Mouse (Mus musculus) lung, postnatal 0 days (tissue): ENCODE measurements around the gene Timm8a2. TPM values are rescaled to one million over a fixed set of nuclear protein-coding genes. Genes with fewer than 3 reads are reported as not detected.

ENCODE experiments used
- ATAC-seq: fragments of 200-750 bp; cut with Nextera tagmentation; 2 replicates; pipeline ENCODE4 v1.8.0; 2017; ENCODE audit warnings: moderate library complexity
- DNase-seq: peaks from one replicate; pipeline ENCODE4 v3.0.0-alpha.2; 2016; ENCODE audit warnings: low spot score
- H3K27ac ChIP-seq: fragments of 300-500 bp; sonication (generic); 2 replicates; pipeline ENCODE4 v1.5.1; 2014; ENCODE audit warnings: antibody characterized with exemption, mild to moderate bottlenecking, low read length, mixed read lengths
- H3K27me3 ChIP-seq: fragments of 300-500 bp; sonication (generic); replicated peaks from 2 replicates; pipeline ENCODE4 v1.6.1; 2014; ENCODE audit warnings: low read length, mixed read lengths; ENCODE audit not compliant: insufficient read depth
- H3K36me3 ChIP-seq: fragments of 300-500 bp; sonication (generic); 2 replicates; pipeline ENCODE4 v1.6.1; 2014; ENCODE audit warnings: low read length, mixed read lengths; ENCODE audit not compliant: insufficient read depth
- H3K4me1 ChIP-seq: fragments of 300-500 bp; sonication (generic); 2 replicates; pipeline ENCODE4 v1.6.1; 2014; ENCODE audit warnings: antibody characterized with exemption, low read depth, low read length, mixed read lengths; ENCODE audit not compliant: insufficient read depth
- H3K4me2 ChIP-seq: fragments of 300-500 bp; sonication (generic); replicated peaks from 2 replicates; pipeline ENCODE4 v1.6.1; 2014; ENCODE audit warnings: low read depth, mild to moderate bottlenecking, low read length, moderate library complexity, mixed read lengths
- H3K4me3 ChIP-seq: fragments of 300-500 bp; sonication (generic); 2 replicates; pipeline ENCODE4 v1.5.1; 2014; ENCODE audit warnings: low read depth, low read length
- H3K9ac ChIP-seq: fragments of 300-500 bp; sonication (generic); replicated peaks from 2 replicates; pipeline ENCODE4 v1.6.1; 2014; ENCODE audit warnings: low read depth, mild to moderate bottlenecking
- H3K9me3 ChIP-seq: fragments of 300-500 bp; sonication (generic); 2 replicates; pipeline ENCODE4 v1.6.1; 2016; ENCODE audit warnings: low read length, mixed read lengths
- CTCF ChIP-seq: IDR thresholded peaks from 2 replicates; pipeline ENCODE4 v1.5.1; 2016; ENCODE audit warnings: antibody characterized with exemption, mild to moderate bottlenecking
- EP300 ChIP-seq: IDR thresholded peaks from 2 replicates; pipeline ENCODE4 v1.6.1; 2016; ENCODE audit warnings: antibody characterized with exemption, mild to moderate bottlenecking, control low read depth
- WGBS: fragments of 180-500 bp; shearing (Covaris S2); extraction: QIAGEN DNeasy Blood & Tissue Kit; methylation state at CpG from one replicate; pipeline ENCODE4 v1.1.7; 2014; 5-methylcytosine and 5-hydroxymethylcytosine counted together
- polyA plus RNA-seq: library from polyadenylated mRNA; unstranded; fragments of >200 nt; fragmentation: Nextera tagmentation; extraction: Ambion mirVana; gene quantifications from 2 replicates; pipeline ENCODE4 v1.2.1, GENCODE M21; 2015

The Timm8a2 gene
- polyA plus RNA-seq, 1 experiment from 2014 or later = not detected

DNA sequence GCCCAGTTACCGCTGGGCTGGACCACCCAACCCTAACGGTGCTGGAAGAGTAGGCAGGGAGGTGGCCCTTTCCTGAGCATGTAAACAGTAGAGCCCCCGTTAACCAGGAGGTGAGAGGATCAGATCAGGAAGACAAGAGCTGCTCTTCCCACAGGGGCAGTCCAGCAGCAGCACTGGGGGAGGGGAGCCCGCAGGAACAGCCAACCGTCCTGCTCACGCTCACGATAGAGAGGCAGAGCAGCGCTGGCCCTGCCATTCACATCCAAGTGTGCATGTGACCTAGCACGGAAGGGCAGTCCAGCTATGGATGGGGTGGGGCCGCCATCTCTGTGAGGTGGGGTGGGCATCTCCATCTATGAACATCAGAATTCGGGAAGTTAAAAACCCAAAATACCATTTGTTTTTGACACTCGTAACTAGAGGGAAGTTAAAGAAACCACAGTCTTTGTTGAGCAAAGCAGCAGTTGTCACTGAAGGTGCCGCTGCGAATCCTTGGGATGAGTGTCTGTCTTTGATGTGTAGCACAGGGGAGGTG lies 21.0 kb upstream of the Timm8a2 start:
- TF ChIP-seq EP300 (no peak), CTCF (no peak)
- Histone ChIP-seq H3K27me3 (no peaks in the 10 kb centered on the region), H3K27ac (no peak overlapping the region), H3K9me3 (no peaks in the 10 kb centered on the region), H3K9ac (no peak overlapping the region), H3K4me1 (no peaks in the 10 kb centered on the region), H3K4me3 (no peak overlapping the region), H3K36me3 (0 out of 2 replicates have a peak, but pooled peaks cover 6% of the 10 kb centered on the region), H3K4me2 (no peak overlapping the region)
- WGBS = 63% methylated on average over 14 of the region's 14 CpGs
- ATAC-seq = no peak; the same call in 1 of the 2 replicates
- DNase-seq = peak; percentile 13

DNA sequence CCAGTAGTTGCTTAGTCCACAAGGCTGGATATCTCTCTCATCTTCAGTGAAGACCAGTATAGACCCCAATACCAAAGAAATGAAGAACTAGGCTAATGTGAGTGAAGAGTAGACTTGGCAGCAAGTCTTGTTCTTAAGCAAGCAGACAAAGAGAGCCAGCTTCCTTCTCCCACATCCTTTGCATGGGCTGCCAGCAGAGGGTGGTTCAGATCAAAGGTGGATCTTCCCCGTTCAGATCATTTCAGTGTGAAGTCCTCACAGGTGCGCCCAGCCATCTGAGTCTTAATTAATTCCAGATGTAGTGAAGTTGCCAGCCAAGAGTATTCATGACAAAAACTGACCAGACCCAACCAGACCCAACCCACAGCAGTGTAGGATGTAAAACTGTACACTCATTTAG lies 16.5 kb upstream of the Timm8a2 start:
- H3K4me1 ChIP-seq = no peaks in the 10 kb centered on the region
- WGBS = 85% methylated on average over 2 of the region's 2 CpGs
- ATAC-seq = no peak

DNA sequence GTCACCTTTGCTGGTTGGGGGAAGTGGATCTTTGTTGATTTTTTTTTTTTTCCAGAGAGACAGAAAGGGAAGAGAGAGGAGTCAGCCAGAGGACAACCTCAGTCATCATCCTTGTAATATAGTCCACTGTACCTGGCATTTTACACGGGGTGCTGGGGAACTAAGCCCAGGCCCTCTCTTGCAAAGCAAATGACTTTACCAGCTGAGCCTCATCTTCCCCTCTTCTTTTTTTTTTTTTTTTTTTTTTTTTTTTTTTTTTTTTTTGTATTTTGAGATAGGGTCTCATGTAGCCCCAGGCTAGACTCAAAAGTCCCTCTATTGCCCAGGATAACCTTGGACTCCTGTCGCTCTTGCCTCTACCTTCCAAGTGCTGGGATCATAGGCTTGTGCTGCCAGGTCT lies 15.1 kb upstream of the Timm8a2 start:
- H3K4me1 ChIP-seq = no peaks in the 10 kb centered on the region
- 86% methylated on average over 2 of the region's 2 CpGs for WGBS
- H3K4me3 ChIP-seq = no peak overlapping the region
- H3K4me2 ChIP-seq = no peak overlapping the region
- DNase-seq = no peak
- no peaks in the 10 kb centered on the region; the same call in 1 of the 2 replicates for H3K36me3 ChIP-seq
- TF ChIP-seq CTCF (no peak), EP300 (no peak)
- ATAC-seq = no peak
- H3K27me3 ChIP-seq = no peaks in the 10 kb centered on the region
- H3K9ac ChIP-seq = no peak overlapping the region
- H3K27ac ChIP-seq = no peak overlapping the region
- no peaks in the 10 kb centered on the region for H3K9me3 ChIP-seq

More for the DNA sequence above, 16.5 kb upstream of the Timm8a2 start:
- no peak for TF ChIP-seq CTCF
- TF ChIP-seq EP300 = no peak
- Histone ChIP-seq H3K27ac (no peak overlapping the region), H3K4me2 (no peak overlapping the region), H3K36me3 (no peaks in the 10 kb centered on the region), H3K9ac (no peak overlapping the region), H3K4me3 (no peak overlapping the region), H3K9me3 (no peaks in the 10 kb centered on the region), H3K27me3 (no peaks in the 10 kb centered on the region)
- no peak for DNase-seq

DNA sequence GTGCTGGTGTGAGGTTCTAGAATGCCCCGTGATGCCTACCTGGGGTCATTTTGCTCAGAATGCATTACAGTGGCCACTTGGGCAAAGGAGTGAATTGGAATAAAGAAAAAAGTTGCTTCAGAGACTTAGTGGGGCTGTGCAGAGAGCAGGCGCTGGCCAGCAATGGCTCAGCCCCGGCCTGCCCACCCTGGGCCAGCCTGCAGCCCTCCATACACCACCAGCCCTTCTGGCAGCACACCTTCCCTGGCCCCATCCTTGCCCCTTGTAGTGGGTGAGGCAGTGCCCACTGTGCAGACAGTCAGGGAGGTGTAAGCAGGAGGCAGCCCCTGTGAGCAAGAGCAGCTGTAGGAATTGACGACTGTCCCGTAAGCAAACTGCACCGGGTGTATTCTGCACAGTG lies 13.9 kb upstream of the Timm8a2 start:
- Histone ChIP-seq H3K27me3 (no peaks in the 10 kb centered on the region), H3K4me3 (no peak overlapping the region), H3K9me3 (no peaks in the 10 kb centered on the region), H3K9ac (no peak overlapping the region), H3K27ac (no peak overlapping the region), H3K4me2 (no peak overlapping the region), H3K4me1 (no peaks in the 10 kb centered on the region), H3K36me3 (no peaks in the 10 kb centered on the region; the same call in 1 of the 2 replicates)
- WGBS = 91% methylated on average over 6 of the region's 6 CpGs
- DNase-seq (no peak), ATAC-seq (no peak)
- TF ChIP-seq EP300 (no peak), CTCF (no peak)

DNA sequence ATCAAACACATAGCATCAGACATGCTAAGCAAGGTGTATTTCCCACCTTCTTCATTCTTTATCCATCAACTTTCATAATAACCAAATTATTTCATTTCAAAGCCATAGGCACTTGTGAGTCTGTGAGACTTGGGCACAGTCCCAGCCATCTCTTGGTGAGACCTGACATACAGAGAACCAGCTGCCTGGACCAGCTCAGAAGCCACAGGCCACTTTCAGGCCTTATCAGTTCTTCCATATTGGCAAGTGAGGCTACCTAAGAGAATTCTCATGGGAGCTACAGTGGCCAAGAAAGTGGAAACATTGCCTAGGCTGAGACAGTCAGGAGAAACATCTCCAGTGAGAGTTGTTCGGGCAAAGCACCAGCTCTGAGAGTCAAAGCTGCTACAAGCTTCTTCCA lies 11.4 kb upstream of the Timm8a2 start:
- Histone ChIP-seq H3K4me2 (no peak overlapping the region), H3K4me1 (no peaks in the 10 kb centered on the region), H3K4me3 (no peak overlapping the region), H3K9me3 (no peaks in the 10 kb centered on the region), H3K27me3 (no peaks in the 10 kb centered on the region), H3K9ac (no peak overlapping the region), H3K36me3 (no peaks in the 10 kb centered on the region; the same call in 1 of the 2 replicates), H3K27ac (no peak overlapping the region)
- TF ChIP-seq CTCF (no peak), EP300 (no peak)
- ATAC-seq (no peak), DNase-seq (no peak)
- WGBS = 86% methylated on average over 1 of the region's 1 CpGs

DNA sequence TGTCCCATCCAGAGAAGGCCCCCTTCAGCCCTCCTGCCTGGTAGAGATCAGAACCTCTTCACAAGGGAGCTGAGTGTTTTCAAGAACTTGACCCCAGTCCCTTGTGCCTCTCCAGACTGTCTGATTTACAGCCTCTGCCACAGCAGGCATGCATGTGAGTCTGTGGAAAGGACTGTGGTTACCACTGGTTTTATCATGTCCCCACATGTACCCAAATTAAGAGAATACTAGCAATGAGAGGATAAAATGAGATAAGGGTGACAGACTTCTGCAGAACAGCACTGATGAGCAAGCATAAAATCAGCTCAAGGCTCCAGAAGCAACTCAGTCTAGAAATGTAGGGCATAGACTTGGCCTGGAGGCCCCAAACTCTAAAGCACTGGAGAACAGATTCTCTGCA lies 10.5 kb upstream of the Timm8a2 start:
- ATAC-seq = no peak
- Histone ChIP-seq H3K9me3 (no peaks in the 10 kb centered on the region), H3K4me1 (no peaks in the 10 kb centered on the region), H3K36me3 (no peaks in the 10 kb centered on the region; the same call in 1 of the 2 replicates), H3K27ac (no peak overlapping the region), H3K27me3 (no peaks in the 10 kb centered on the region), H3K4me2 (no peak overlapping the region), H3K9ac (no peak overlapping the region), H3K4me3 (no peak overlapping the region)
- TF ChIP-seq EP300 (no peak), CTCF (no peak)
- DNase-seq = no peak
